Mouse (Mus musculus): ENCODE results near the gene Upk3bl.
A peak's percentile ranks its signal among the peaks of the same experiment; 100 is the strongest.
"Not testable (repeated sequence)": the region's sequence is repeated elsewhere in the genome, so short reads cannot be mapped to it uniquely, and the experiment has no call there.

The Upk3bl gene

DNA sequence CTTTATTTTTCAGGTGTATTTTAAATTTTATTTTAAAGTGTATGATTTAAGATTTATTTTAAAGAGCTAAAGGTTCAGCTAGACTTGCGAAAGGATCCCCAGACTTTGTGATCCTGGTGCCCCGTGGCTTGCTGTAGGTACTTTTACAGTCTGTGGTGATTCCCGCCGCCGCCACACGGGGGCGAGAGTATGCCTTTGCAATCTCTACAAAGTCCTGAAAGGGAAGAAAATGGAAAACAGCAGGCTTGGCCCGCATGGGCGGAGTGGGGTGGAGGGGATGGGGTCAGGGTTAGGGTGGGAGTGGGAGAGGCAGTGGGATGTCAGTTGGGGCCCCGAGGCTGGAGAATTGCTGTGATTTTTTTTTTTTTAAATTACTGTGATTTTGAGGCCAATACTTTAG, 8.3 kb upstream of the Upk3bl start:
- peak; percentile 68 for DNase-seq (ENCODE audit: low spot score)

DNA sequence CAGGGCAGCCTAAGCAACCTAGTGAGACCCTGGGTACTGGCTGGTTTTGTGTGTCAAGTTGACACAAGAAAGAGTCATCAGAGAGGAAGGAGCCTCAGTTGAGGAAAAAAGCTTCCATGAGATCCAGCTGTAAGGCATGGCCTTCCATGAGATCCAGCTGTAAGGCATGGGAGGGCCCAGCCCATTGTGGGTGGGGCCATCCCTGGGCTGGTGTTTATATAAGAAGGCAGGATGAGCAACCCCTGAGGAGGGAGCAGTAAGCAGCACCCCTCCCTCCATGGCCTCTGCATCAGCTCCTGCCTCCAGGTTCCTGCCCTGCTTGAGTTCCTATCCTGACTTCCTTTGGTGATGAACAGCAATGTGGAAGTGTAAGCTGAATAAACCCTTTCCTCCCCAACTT, 5.8 kb upstream of the Upk3bl start:
- not testable (repeated sequence) for DNase-seq (ENCODE audit: low spot score)

- DNase-seq (ENCODE audit: low spot score), result no peak
Measured at GRCm38 (mm10) chr5:136049926-136050325, 4.4 kb upstream of the Upk3bl start.

DNA sequence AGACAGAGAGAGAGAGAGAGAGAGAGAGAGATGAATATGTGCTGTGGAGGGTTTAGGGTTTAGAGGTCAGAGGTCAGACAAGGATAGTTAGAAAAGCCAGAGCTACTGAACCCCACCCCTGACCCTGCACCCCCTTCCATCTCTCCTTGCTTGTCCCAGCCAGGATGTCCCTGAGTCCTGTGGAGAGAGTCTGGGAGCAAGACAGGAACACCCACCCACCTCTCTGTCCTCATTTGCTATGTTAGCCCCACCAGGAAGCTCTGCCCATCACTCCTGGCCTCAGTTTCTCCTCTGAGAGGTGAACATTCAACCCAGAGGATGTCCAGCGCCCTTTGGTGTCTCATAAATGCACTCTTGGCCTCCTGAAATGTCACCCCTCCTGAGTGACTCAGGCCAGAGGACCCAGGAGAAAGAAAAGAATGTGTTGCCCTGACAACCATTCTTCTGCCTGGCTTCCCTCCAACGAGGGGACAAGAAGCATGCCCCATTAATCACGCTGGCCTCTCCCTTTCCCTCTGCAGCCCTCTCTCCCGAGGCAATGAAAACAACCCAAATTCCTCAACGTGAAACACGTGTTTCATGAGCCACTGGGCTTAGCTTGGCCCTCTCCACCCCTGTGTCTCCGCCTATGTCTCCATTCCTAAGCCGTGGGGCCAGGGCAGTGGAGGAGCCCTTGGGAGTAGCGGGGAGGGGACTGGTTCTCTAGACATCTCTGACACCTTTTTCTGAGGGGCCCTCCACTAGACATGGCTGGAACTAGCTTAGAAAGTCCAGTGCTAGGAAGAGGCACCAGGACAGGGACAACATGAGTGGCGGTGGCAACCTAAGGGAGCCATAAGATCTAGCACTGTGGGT, 2.8 kb upstream of the Upk3bl start:
- DNase-seq (ENCODE audit: low spot score), result no peak

DNA sequence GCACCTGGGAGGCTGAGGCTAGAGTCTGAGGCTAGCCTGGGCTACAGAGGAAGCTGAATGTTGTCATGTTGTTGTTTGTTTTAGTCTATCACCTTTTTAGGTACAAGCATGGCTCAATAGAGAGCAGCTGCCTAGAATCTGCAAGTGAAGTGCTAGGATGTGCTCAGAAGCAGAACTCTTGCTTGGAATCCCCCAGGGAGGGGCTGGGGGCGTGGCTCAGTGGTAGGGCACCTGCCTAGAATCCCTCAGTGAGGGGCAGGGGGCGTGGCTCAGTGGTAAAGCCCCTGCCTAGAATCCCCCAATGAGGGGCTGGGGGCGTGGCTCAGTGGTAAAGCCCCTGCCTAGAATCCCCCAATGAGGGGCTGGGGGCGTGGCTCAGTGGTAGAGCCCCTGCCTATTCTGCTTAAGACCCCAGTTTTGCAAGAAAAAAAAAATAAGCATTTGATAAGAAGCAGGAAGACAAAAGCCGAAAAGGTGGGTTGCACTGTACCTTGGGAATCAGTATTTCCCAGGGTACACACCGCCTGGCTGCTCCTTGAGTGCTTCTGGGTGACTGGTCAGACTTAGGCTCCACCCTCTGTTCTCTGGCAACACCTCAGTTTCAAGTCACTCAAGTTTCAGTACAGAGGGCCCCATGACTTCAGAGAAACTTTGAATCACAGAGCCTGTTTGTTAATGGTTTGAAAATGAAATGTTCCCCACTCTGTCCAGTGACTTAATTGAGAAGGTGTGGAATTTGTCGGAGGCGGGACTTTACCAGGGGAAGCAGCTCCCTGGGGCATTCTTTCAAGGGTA, 1.2 kb upstream of the Upk3bl start:
- no peak for DNase-seq (ENCODE audit: low spot score)

DNA sequence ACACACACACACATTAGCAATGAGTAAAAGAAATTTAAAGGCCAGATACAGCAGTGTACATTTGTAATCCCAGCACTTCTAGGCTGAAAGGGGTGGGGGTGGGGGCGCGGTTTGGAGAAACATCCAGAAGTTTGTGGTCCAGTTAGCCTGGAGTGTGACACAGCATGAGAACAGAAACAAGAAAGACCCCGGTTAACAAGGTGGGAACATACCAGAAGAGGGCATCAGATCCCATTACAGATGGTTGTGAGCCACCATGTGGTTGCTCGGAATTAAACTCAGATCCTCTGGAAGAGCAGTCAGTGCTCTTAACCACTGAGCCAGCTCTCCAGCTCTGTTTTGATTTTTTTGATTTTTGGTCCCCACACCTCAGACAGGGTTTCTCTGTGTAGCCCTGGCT, 1.8 kb downstream of the Upk3bl start:
- no peak for DNase-seq (ENCODE audit: low spot score)

- no peak for DNase-seq (ENCODE audit: low spot score)
Measured at GRCm38 (mm10) chr5:136057085-136057484, 2.8 kb downstream of the Upk3bl start.

DNA sequence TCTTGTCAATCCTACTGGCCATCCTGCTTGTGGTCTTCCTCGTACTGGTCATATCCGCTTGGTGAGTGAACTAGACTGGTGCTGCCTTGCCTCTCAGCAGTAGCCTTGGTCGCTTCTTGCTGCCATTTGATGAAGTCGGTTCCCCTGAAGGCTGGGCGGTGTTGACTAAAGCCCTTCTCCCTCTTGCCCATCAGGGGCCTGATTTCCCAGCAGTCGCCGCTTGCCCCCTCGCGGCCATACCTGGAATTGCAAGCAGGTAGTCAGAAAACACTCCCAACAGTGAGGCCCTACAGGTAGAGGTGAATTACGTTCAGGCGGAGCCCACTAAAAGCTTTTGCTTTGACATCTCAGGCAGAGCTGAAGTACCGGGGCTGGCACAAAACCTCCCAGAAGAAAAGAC, 7.3 kb downstream of the Upk3bl start:
- DNase-seq (ENCODE audit: low spot score), result peak; percentile 65

DNA sequence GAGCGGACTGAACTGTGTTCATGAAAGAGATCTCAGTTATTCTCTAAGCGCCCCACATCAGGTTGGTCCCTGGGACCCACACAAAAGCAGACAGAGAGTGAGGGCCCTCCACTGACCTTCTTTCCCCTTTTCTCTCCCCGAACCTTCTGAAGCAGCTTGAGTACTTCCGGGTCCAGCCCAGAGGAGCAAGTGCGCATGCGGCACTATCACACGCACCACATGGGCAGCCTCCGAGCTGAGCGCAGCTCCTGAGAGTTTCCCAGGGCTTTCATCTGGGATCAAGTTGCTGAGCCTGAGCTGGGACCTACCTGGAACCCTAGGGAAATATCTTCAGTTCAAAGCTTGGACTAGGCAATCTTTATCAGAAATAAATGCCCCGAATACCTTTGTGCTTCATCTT, 9.6 kb downstream of the Upk3bl start:
- no peak for DNase-seq (ENCODE audit: low spot score)

DNA sequence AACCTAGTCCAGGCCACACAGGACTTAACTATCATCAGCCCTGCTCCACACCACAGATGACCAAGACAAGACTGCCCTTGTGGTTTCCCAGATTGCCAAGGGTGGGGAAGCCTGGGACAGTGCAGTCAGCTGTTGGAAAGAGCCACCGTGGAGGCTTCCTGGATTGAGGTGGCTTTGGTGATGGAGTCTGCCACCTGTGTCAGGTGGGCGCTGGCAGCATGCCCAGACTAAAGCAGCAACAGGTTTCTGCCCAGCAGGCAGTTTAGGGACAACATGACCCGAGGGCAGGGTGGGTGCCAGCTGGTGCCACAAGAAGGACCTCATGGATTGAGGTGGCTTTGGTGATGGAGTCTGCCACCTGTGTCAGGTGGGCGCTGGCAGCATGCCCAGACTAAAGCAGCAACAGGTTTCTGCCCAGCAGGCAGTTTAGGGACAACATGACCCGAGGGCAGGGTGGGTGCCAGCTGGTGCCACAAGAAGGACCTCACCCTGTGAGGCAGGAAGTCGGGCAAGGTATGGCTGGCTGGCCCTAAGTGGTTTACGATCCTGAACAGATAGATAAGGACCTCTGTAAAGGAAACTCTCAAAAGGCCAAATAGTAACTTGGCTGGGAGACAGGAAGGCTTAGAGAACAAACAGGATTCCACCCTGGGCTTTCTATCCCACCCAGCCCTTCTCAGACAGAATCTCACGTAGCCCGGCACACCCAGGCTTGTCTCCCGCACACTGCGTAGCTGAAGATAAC, 12.3 kb downstream of the Upk3bl start:
- DNase-seq (ENCODE audit: low spot score), result not testable (repeated sequence)

DNA sequence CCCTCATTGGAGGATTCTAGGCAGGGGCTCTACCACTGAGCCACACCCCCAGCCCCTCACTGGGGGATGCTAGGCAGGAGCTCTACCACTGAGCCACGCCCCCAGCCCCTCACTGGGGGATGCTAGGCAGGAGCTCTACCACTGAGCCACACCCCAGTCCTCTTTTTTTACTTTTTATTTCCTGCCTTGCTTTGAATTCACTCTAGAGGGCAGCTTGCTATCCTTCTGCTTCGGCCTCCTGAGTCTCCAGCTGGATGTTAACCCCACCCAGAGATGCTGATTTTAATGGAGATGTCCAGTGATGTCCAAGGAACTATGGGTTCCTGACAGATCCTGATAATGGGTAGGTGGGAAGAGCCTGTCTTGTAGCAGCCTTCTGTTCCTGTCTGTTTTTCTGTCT, 15.1 kb downstream of the Upk3bl start:
- no peak for DNase-seq (ENCODE audit: low spot score)

DNA sequence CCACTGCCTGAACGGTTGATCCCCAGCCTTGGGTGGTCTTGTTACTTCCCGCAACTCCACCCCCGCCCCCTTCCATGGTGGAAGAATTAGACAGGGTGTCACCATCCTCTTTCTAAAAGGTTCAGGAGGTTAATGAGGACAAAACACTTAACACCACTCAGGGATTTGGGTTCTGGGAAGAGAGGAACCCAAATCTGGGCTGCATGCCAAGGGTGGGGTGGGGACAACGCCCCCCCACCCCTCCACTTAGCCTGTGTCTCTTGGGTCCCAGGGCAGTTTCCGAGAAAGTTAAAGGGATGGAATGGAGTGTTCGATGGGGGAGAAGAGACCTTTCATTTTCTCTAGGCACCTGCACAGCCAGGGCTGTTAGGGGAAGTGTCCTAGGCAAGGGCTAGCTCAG, 18.8 kb downstream of the Upk3bl start:
- DNase-seq (ENCODE audit: low spot score), result no peak

DNA sequence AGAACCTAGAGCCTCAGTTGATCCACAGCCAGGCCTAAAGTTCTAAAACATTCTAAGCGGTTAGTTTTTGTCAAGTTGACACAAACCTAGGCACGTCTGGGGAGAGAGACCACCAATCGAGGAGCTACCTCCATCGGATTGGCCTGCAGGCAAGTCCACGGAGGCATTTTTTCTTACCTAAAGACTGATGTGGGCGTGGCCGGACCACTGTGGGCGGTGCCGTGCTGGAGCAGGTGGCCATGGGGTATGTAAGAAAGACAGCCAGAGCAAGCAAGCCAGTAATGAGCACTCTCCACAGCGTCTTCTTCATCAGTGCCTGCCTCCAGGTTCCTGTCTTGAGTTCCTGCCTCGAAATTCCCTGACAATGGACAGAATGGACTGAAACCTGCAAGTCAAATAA, 19.2 kb downstream of the Upk3bl start:
- no peak for DNase-seq (ENCODE audit: low spot score)

GRCm38 (mm10) chr5:136075076-136075475, 20.8 kb downstream of the Upk3bl start:
- no peak for DNase-seq (ENCODE audit: low spot score)

DNA sequence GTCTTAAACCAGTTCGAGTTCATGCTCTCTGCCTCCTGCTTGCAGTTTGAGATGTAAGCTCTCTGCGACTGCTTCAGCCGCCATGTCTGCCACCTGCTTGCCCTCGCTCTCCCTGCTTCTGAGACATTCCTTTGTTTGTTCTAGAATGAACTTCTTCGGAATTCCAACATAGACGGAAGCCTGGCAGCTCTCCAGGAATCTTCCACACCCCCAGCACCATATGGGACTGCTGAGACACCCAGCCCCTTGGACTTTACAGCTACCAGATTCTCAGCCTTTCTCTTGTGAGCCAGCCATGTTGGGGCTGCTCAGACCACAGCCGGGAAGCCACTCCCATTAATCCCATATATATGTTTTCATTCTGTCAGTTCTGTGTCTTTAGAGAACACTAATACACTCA, 22.0 kb downstream of the Upk3bl start:
- DNase-seq (ENCODE audit: low spot score), result no peak

DNA sequence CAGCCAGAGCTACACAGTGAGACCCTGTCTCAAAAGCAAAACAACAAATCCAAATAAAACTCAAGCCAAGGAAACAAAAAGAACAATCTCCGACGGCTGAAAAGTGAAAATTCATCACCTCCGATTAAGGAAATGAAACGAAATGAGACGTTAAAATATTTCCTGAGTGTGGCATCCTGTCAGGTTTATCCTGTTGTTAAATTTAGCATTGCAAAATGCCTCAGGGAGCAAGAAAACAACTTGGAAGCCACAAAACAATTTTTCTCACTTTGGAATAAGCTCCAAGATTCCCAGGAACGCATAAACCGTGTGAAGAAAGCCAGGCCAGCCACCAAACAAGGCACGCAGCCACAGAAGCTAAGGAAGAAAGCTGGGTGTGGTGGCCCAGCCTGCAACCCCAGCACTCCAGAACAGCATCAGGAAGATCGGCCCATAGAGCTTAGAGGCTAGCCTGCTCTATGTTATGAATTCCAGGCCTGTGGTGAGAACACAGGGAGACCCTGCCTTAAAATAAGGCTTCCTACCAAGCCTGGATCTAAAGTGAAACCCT, 22.8 kb downstream of the Upk3bl start:
- no peak for DNase-seq (ENCODE audit: low spot score)

DNA sequence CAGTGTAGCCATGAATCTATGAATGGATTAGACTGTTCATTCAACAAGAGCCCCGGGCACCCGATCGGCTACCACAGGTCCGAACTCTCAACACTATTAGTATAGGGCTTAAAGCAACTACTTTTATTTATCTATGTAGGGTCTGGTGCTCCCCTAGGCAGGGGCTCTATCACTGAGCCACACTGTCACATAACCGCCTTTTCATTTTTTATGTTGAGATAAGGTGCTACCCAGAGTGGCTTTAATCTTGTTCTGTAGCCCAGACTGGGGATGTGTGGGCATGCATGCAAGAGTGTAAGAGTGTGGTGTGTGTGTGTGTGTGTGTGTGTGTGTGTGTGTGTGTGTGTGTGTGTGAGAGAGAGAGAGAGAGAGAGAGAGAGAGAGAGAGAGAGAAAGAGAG, 23.8 kb downstream of the Upk3bl start:
- DNase-seq (ENCODE audit: low spot score), result no peak

DNA sequence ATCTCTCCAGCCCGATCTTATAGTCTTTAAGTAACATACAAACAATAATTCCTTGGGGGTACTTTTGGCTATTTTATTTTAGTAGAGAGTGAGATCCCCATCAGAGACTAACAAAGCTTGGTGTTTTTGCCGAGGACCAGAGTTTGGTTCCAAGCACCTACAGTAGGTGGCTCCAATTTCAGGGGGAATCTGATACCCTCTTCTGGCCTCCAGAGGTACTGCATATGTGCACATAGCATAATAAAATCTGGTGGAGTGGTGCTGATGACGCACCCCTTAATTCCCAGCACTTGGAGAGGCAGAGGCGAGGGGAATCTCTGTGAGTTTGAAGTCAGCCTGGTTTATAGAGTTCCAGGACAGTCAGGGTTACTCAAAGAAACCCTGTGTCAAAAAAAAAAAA, 28.1 kb downstream of the Upk3bl start:
- no peak for DNase-seq (ENCODE audit: low spot score)

- peak; percentile 57 for DNase-seq (ENCODE audit: low spot score)
Measured at GRCm38 (mm10) chr5:136083669-136084107, 29.4 kb downstream of the Upk3bl start, which contains the start of gene Rasa4. Gene Rasa4 (plus strand): TSS chr5:136083916.

- no peak for DNase-seq (ENCODE audit: low spot score)
Measured at GRCm38 (mm10) chr5:136084144-136084881, 30.0 kb downstream of the Upk3bl start.

GRCm38 (mm10) chr5:136084891-136085651, 30.8 kb downstream of the Upk3bl start:
- no peak for DNase-seq (ENCODE audit: low spot score)

All from urinary bladder, postnatal 10 days (tissue).